Mouse (Mus musculus) MEL (cell line): Measurements from ENCODE around the gene Mast1.

ENCODE experiments used
- CHD1 ChIP-seq: IDR thresholded peaks from 2 replicates; pipeline ENCODE4 v1.6.1; 2012; ENCODE audit warnings: low read depth, mild to moderate bottlenecking, inconsistent platforms, low read length, improper control_type of control experiment
- CTCF ChIP-seq, 3 experiments: IDR thresholded peaks in 2 of 3; conservative IDR thresholded peaks in 1 of 3; 2 replicates each; pipeline ENCODE4 v1.5.1; 2011 to 2012; ENCODE audit warnings: low read length in 3 of 3, low read depth in 2 of 3, mild to moderate bottlenecking in 2 of 3, improper control_type of control experiment in 1 of 3, inconsistent platforms in 1 of 3, mixed read lengths in 1 of 3, moderate library complexity in 1 of 3; ENCODE audit not compliant: control insufficient read depth in 1 of 3, insufficient read depth in 1 of 3, poor library complexity in 1 of 3, severe bottlenecking in 1 of 3
- MYB ChIP-seq: IDR thresholded peaks from 2 replicates; pipeline ENCODE4 v1.6.1; 2011; ENCODE audit warnings: mild to moderate bottlenecking, low read depth, low read length, improper control_type of control experiment
- POLR2A ChIP-seq, 2 experiments: IDR thresholded peaks; 2 replicates each; pipeline ENCODE4 v1.6.1; 2011 to 2012; ENCODE audit warnings: low read length in 2 of 2, mild to moderate bottlenecking in 2 of 2, control low read depth in 1 of 2, improper control_type of control experiment in 1 of 2, low read depth in 1 of 2, moderate library complexity in 1 of 2; ENCODE audit not compliant: control insufficient read depth in 1 of 2, insufficient read depth in 1 of 2, poor library complexity in 1 of 2
- TCF12 ChIP-seq: IDR thresholded peaks from 2 replicates; pipeline ENCODE4 v1.6.1; 2014; ENCODE audit warnings: low read depth, mild to moderate bottlenecking, inconsistent platforms, low read length, improper control_type of control experiment, moderate library complexity
- USF2 ChIP-seq, 2 experiments: IDR thresholded peaks; 2 replicates each; pipeline ENCODE4 v1.6.1; 2011 to 2012; ENCODE audit warnings: improper control_type of control experiment in 2 of 2, low read length in 2 of 2, borderline replicate concordance in 1 of 2, inconsistent platforms in 1 of 2, low read depth in 1 of 2, mild to moderate bottlenecking in 1 of 2; ENCODE audit not compliant: insufficient read depth in 1 of 2
- ZC3H11A ChIP-seq: IDR thresholded peaks from 2 replicates; pipeline ENCODE4 v1.6.1; 2012; ENCODE audit warnings: low read depth, mild to moderate bottlenecking, inconsistent platforms, low read length, improper control_type of control experiment

- TF ChIP-seq USF2 (IDR thresholded peaks at IDR 0.05; ENCODE audit: borderline replicate concordance in 1 of 2, insufficient read depth in 1 of 2, low read depth in 1 of 2, low read length in 2 of 2): no peak
- TF ChIP-seq POLR2A (IDR thresholded peaks at IDR 0.05; ENCODE audit: control insufficient read depth in 1 of 2, insufficient read depth in 1 of 2, low read depth in 1 of 2, low read length in 2 of 2, poor library complexity in 1 of 2): no peak
- no peak for TF ChIP-seq CTCF (IDR thresholded peaks at IDR 0.05 in 2 of 3, conservative IDR thresholded peaks at IDR 0.05 in 1 of 3; ENCODE audit: control insufficient read depth in 1 of 3, insufficient read depth in 1 of 3, low read depth in 2 of 3, low read length in 3 of 3, poor library complexity in 1 of 3, severe bottlenecking in 1 of 3)
- TF ChIP-seq MYB: no peak
- no peak for TF ChIP-seq TCF12
- TF ChIP-seq ZC3H11A: no peak
- TF ChIP-seq CHD1: no peak
Observed at GRCm38 (mm10) chr8:84976763-84977434, 39.7 kb upstream of the Mast1 start.
